In the genomic region with DNA sequence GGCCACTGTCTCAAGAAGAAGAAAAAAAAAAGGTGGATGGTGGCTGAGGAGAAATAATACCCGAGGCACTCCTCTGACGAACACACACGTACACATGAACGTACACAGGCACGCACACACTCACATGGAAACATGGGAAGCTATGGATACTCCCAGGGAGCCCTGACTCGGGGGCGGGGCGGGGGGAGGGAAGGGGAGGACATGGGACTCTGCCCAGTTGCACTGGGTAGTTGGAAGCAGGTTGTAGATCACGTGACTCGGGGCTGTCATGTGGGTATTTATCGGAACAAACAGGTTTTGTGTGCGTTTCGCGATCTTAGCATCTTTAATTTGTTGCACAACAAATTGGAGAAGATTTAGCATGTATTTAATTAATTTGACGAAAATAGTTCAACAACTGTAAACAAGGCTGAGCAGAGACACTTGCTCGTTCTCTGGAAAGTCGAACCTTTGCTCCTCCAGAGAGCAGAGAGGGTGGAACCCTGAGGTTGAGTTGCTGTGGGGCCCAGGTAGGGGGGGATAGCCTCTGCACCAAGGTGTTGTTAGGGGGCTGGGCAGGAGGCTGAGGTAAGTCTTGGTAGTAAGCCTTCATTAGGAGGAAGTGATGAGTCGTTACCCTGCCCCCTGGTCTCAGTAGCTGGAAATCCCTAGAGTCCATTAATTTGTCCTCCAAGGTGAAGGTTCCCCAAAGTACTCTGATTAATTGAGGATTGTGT, we compare ENCODE assay signal across 22 mouse cellular contexts. TPM values are rescaled to one million over a fixed set of nuclear protein-coding genes. Genes with fewer than 3 reads are reported as not detected.
"Had no signal": no experiment of that assay in that cellular context is flagged by ENCODE, and none has a peak within 500 bp of the region (broad histone marks: within the 10 kb centered on the region; RNA-seq: fewer than 3 reads in every experiment).

No protein-coding gene starts in this region.

- H3K9me3 ChIP-seq: neural tube, embryonic 15.5 days; stomach, embryonic 15.5 days had no signal

- H3K4me1 ChIP-seq: neural tube, embryonic 12.5 days; neural tube, embryonic 13.5 days; neural tube, embryonic 15.5 days; stomach, embryonic 15.5 days had no signal

- H3K9ac ChIP-seq: neural tube, embryonic 12.5 days; neural tube, embryonic 13.5 days; neural tube, embryonic 15.5 days; stomach, embryonic 15.5 days had no signal

- H3K4me3 ChIP-seq: neural tube, embryonic 12.5 days; neural tube, embryonic 13.5 days; neural tube, embryonic 15.5 days; stomach, embryonic 15.5 days had no signal

- DNase-seq: retina, postnatal 1 day; right cerebral cortex, adult 18-20 months; right cerebral cortex, postnatal 14 days; right cerebral cortex, postnatal 25 days; right cerebral cortex, postnatal 4 days; thymus, adult 18-20 months; thymus, adult 2 months; thymus, postnatal 14 days; thymus, postnatal 25 days; thymus, postnatal 36 days; thymus, postnatal 4 days had no signal

- H3K27ac ChIP-seq: neural tube, embryonic 12.5 days; neural tube, embryonic 13.5 days; neural tube, embryonic 15.5 days; stomach, embryonic 15.5 days; stomach, postnatal 0 days had no signal

- H3K27me3 ChIP-seq: neural tube, embryonic 13.5 days; neural tube, embryonic 15.5 days; stomach, embryonic 15.5 days had no signal

- H3K36me3 ChIP-seq: neural tube, embryonic 12.5 days; neural tube, embryonic 13.5 days; neural tube, embryonic 15.5 days; stomach, embryonic 15.5 days had no signal

- H3K4me2 ChIP-seq: neural tube, embryonic 12.5 days; neural tube, embryonic 13.5 days; neural tube, embryonic 15.5 days; stomach, embryonic 15.5 days had no signal

RNA-seq across cellular contexts. Expression of a gene that starts 16.5 kb away (rescaled TPM):
- polyA plus RNA-seq: neural tube, embryonic 11.5 days; neural tube, embryonic 12.5 days; neural tube, embryonic 13.5 days; neural tube, embryonic 14.5 days; neural tube, embryonic 15.5 days; small intestine, adult 2 months; spleen, adult 2 months; stomach, embryonic 14.5 days; stomach, postnatal 0 days; urinary bladder, adult 2 months had no signal
